Mouse (Mus musculus) mouse trophoblast stem cell (cell line): ENCODE measurements around the gene Zdhhc7.

Experiments
- in situ Hi-C, 2 experiments: fragments of 300-500 bp; cut with MseI, MboI; formaldehyde crosslinking; loops; 2 replicates in 1 of 2; 3 replicates in 1 of 2; pipeline ENCODE4 v1.15.1; 2025

The Zdhhc7 gene

GRCm38 (mm10) chr8:120114315-120114841 is 13.1 kb upstream of the Zdhhc7 start:
- in situ Hi-C loops, result no loop called here

- in situ Hi-C loops, result no loop called here
Observed at GRCm38 (mm10) chr8:120113758-120114255, 12.5 kb upstream of the Zdhhc7 start, which contains the start of gene 6430548M08Rik. Gene 6430548M08Rik (plus strand): TSS chr8:120114152.

GRCm38 (mm10) chr8:120113306-120113705 is 12.0 kb upstream of the Zdhhc7 start:
- in situ Hi-C loops, result no loop called here

- in situ Hi-C loops, result no loop called here
Observed at GRCm38 (mm10) chr8:120112535-120112934, 11.3 kb upstream of the Zdhhc7 start.

- in situ Hi-C loops, result no loop called here
Observed at GRCm38 (mm10) chr8:120111382-120111781, 10.1 kb upstream of the Zdhhc7 start.

GRCm38 (mm10) chr8:120110966-120111365 is 9.7 kb upstream of the Zdhhc7 start:
- in situ Hi-C loops, result no loop called here

GRCm38 (mm10) chr8:120109149-120109548 is 7.9 kb upstream of the Zdhhc7 start:
- in situ Hi-C loops, result no loop called here

- in situ Hi-C loops, result no loop called here
Observed at GRCm38 (mm10) chr8:120104721-120105272, 3.5 kb upstream of the Zdhhc7 start.

- in situ Hi-C loops, result no loop called here
Observed at GRCm38 (mm10) chr8:120103916-120104315, 2.6 kb upstream of the Zdhhc7 start.

GRCm38 (mm10) chr8:120100388-120101067 is 754 bp downstream of the Zdhhc7 start:
- in situ Hi-C loops, result no loop called here

GRCm38 (mm10) chr8:120096486-120096885 is 4.8 kb downstream of the Zdhhc7 start:
- in situ Hi-C loops, result no loop called here

- in situ Hi-C loops, result no loop called here
Observed at GRCm38 (mm10) chr8:120094801-120095200, 6.5 kb downstream of the Zdhhc7 start.

GRCm38 (mm10) chr8:120093103-120093502 is 8.2 kb downstream of the Zdhhc7 start:
- in situ Hi-C loops, result no loop called here

- in situ Hi-C loops, result no loop called here
Observed at GRCm38 (mm10) chr8:120091032-120091431, 10.2 kb downstream of the Zdhhc7 start.

- in situ Hi-C loops, result no loop called here
Observed at GRCm38 (mm10) chr8:120089511-120089910, 11.8 kb downstream of the Zdhhc7 start.

GRCm38 (mm10) chr8:120084783-120085182 is 16.5 kb downstream of the Zdhhc7 start:
- in situ Hi-C loops, result no loop called here

GRCm38 (mm10) chr8:120083261-120083660 is 18.0 kb downstream of the Zdhhc7 start:
- in situ Hi-C loops, result no loop called here

GRCm38 (mm10) chr8:120079361-120079760 is 21.9 kb downstream of the Zdhhc7 start:
- in situ Hi-C loops, result loop anchor here (5.0 kb wide), 2 partner anchors 97 to 102 kb away; no protein-coding TSS in a partner anchor

- in situ Hi-C loops, result loop anchor here (5.0 kb wide), 2 partner anchors 96 to 101 kb away; no protein-coding TSS in a partner anchor
Observed at GRCm38 (mm10) chr8:120078080-120078479, 23.2 kb downstream of the Zdhhc7 start.

- in situ Hi-C loops, result loop anchor here (5.0 kb wide), 2 partner anchors 93 to 98 kb away; no protein-coding TSS in a partner anchor
Observed at GRCm38 (mm10) chr8:120075347-120075746, 25.9 kb downstream of the Zdhhc7 start.

GRCm38 (mm10) chr8:120074516-120074915 is 26.8 kb downstream of the Zdhhc7 start:
- in situ Hi-C loops, result no loop called here

GRCm38 (mm10) chr8:120072827-120073226 is 28.5 kb downstream of the Zdhhc7 start:
- in situ Hi-C loops, result no loop called here

GRCm38 (mm10) chr8:120072259-120072658 is 29.0 kb downstream of the Zdhhc7 start:
- in situ Hi-C loops, result no loop called here
